Mouse (Mus musculus) C2C12 (cell line): ENCODE results near the gene AW549877. TPM values are rescaled to one million over a fixed set of nuclear protein-coding genes. Genes with fewer than 3 reads are reported as not detected.

Source experiments
- H3K27me3 ChIP-seq: one replicate; pipeline ENCODE4 v1.6.1; 2011; ENCODE audit not compliant: control insufficient read depth, insufficient read depth, insufficient read length
- H3K36me3 ChIP-seq: one replicate; pipeline ENCODE4 v1.6.1; 2011; ENCODE audit not compliant: control insufficient read depth, insufficient read depth
- H3K4me3 ChIP-seq: one replicate; pipeline ENCODE4 v1.5.1; 2011; ENCODE audit warnings: mild to moderate bottlenecking, control low read depth; ENCODE audit not compliant: poor library complexity, insufficient read depth, severe bottlenecking
- H3K79me2 ChIP-seq: one replicate; pipeline ENCODE4 v1.6.1; 2011; ENCODE audit not compliant: control insufficient read depth, insufficient read depth
- H3K79me3 ChIP-seq: one replicate; pipeline ENCODE4 v1.6.1; 2011; ENCODE audit warnings: low read depth, control low read depth
- H3ac ChIP-seq: one replicate; pipeline ENCODE3; 2011; ENCODE audit warnings: low read depth; ENCODE audit not compliant: control insufficient read depth, insufficient read length
- CEBPB ChIP-seq: IDR thresholded peaks from one replicate; pipeline ENCODE4 v1.6.1; 2011; ENCODE audit warnings: low read depth, mild to moderate bottlenecking, control low read depth, moderate library complexity
- CTCF ChIP-seq: IDR thresholded peaks from one replicate; pipeline ENCODE4 v1.5.1; 2011; ENCODE audit not compliant: control insufficient read depth, insufficient read depth, insufficient read length
- FOSL1 ChIP-seq: IDR thresholded peaks from one replicate; pipeline ENCODE4 v1.8.0; 2011; ENCODE audit warnings: mild to moderate bottlenecking, low read length; ENCODE audit not compliant: poor library complexity, insufficient read depth, severe bottlenecking
- MAX ChIP-seq: IDR thresholded peaks from one replicate; pipeline ENCODE4 v1.6.1; 2011; ENCODE audit warnings: mild to moderate bottlenecking, control low read depth
- MYOD1 ChIP-seq: IDR thresholded peaks from one replicate; pipeline ENCODE4 v1.6.1; 2011; ENCODE audit warnings: low read depth; ENCODE audit not compliant: control insufficient read depth, insufficient read length
- MYOG ChIP-seq: IDR thresholded peaks from one replicate; pipeline ENCODE4 v1.6.1; 2011; ENCODE audit not compliant: control insufficient read depth, insufficient read length; ENCODE audit errors: extremely low read depth
- USF1 ChIP-seq: IDR thresholded peaks from one replicate; pipeline ENCODE4 v1.6.1; 2011; ENCODE audit warnings: low read depth, mild to moderate bottlenecking, control low read depth, moderate library complexity
- polyA plus RNA-seq: library from polyadenylated mRNA; unstranded; fragments of >200 nt; fragmentation: generic; extraction: Trizol; gene quantifications from one replicate; pipeline ENCODE4 v1.2.1, GENCODE M21; 2012; ENCODE audit warnings: missing spikeins

Gene AW549877
- polyA plus RNA-seq, 1 experiment = 3.4 TPM

GRCm38 (mm10) chr15:4024726-4025507, 29.4 kb upstream of the AW549877 start:
- H3K27me3 ChIP-seq = no peaks in the 10 kb centered on the region
- peaks cover 21% of the 10 kb centered on the region for H3K79me2 ChIP-seq
- H3K79me3 ChIP-seq = peaks cover 3% of the 10 kb centered on the region
- no peaks in the 10 kb centered on the region for H3K36me3 ChIP-seq
- no peak for TF ChIP-seq CTCF
- TF ChIP-seq MYOG = no peak
- TF ChIP-seq MAX = no peak
- TF ChIP-seq CEBPB = no peak
- no peak for TF ChIP-seq MYOD1
- TF ChIP-seq FOSL1 = no peak
- TF ChIP-seq USF1 = no peak
- H3ac ChIP-seq = no peak overlapping the region
- H3K4me3 ChIP-seq = no peak overlapping the region

GRCm38 (mm10) chr15:4023747-4024146, 28.2 kb upstream of the AW549877 start:
- no peak overlapping the region for H3ac ChIP-seq
- H3K27me3 ChIP-seq = peaks cover 3% of the 10 kb centered on the region
- H3K79me3 ChIP-seq = peaks cover under 1% of the 10 kb centered on the region
- peaks cover 12% of the 10 kb centered on the region for H3K79me2 ChIP-seq
- TF ChIP-seq MYOG = no peak
- TF ChIP-seq CTCF = no peak
- TF ChIP-seq CEBPB = no peak
- TF ChIP-seq MAX = no peak
- no peak for TF ChIP-seq USF1
- no peak for TF ChIP-seq FOSL1
- no peak for TF ChIP-seq MYOD1
- no peak overlapping the region for H3K4me3 ChIP-seq
- H3K36me3 ChIP-seq = no peaks in the 10 kb centered on the region

- Histone ChIP-seq H3K36me3 (no peaks in the 10 kb centered on the region), H3K79me2 (no peaks in the 10 kb centered on the region), H3K27me3 (peaks cover 9% of the 10 kb centered on the region), H3K79me3 (no peaks in the 10 kb centered on the region), H3ac (no peak overlapping the region), H3K4me3 (no peak overlapping the region)
- TF ChIP-seq MYOD1 = no peak
- no peak for TF ChIP-seq MYOG
- no peak for TF ChIP-seq USF1
- TF ChIP-seq CEBPB = no peak
- TF ChIP-seq CTCF = no peak
- no peak for TF ChIP-seq FOSL1
- TF ChIP-seq MAX = no peak
These were observed 25.2 kb upstream of the AW549877 start for GRCm38 (mm10) chr15:4020711-4021110.

GRCm38 (mm10) chr15:4013873-4014272, 18.3 kb upstream of the AW549877 start:
- H3K79me3 ChIP-seq = no peaks in the 10 kb centered on the region
- H3K36me3 ChIP-seq = no peaks in the 10 kb centered on the region
- H3ac ChIP-seq = no peak overlapping the region
- H3K4me3 ChIP-seq = no peak overlapping the region
- TF ChIP-seq MAX (no peak), CTCF (no peak), USF1 (no peak), FOSL1 (no peak), CEBPB (no peak), MYOD1 (no peak), MYOG (no peak)
- H3K79me2 ChIP-seq = no peaks in the 10 kb centered on the region
- peaks cover 7% of the 10 kb centered on the region for H3K27me3 ChIP-seq

GRCm38 (mm10) chr15:4000536-4000935, 5.0 kb upstream of the AW549877 start:
- Histone ChIP-seq H3K4me3 (no peak overlapping the region), H3K27me3 (no peaks in the 10 kb centered on the region), H3ac (no peak overlapping the region), H3K36me3 (no peaks in the 10 kb centered on the region), H3K79me2 (no peaks in the 10 kb centered on the region), H3K79me3 (no peaks in the 10 kb centered on the region)
- TF ChIP-seq FOSL1 = no peak
- TF ChIP-seq CEBPB = peak; percentile 59
- no peak for TF ChIP-seq CTCF
- no peak for TF ChIP-seq USF1

GRCm38 (mm10) chr15:3999144-3999543, 3.6 kb upstream of the AW549877 start:
- H3K79me3 ChIP-seq = peaks cover 6% of the 10 kb centered on the region
- H3K79me2 ChIP-seq = peaks cover 10% of the 10 kb centered on the region
- TF ChIP-seq CEBPB = peak; percentile 78
- TF ChIP-seq USF1 = peak; percentile 64
- TF ChIP-seq MYOG = no peak
- H3K4me3 ChIP-seq = no peak overlapping the region
- no peak overlapping the region for H3ac ChIP-seq
- no peaks in the 10 kb centered on the region for H3K27me3 ChIP-seq
- H3K36me3 ChIP-seq = no peaks in the 10 kb centered on the region
